Mouse (Mus musculus) liver, embryonic 11.5 days (tissue): Measurements from ENCODE around the gene Dlgap5. TPM values are rescaled to one million over a fixed set of nuclear protein-coding genes. Genes with fewer than 3 reads are reported as not detected.

Experiments used
- ATAC-seq: fragments of 200-750 bp; cut with Nextera tagmentation; replicated peaks from 2 replicates; pipeline ENCODE4 v1.8.0; 2017; ENCODE audit warnings: moderate number of reproducible peaks, mild to moderate bottlenecking, moderate TSS enrichment, moderate library complexity; ENCODE audit not compliant: low FRiP score
- DNase-seq: peaks from one replicate; pipeline ENCODE4 v3.0.0-alpha.2; 2017; ENCODE audit warnings: low spot score
- H3K27ac ChIP-seq: fragments of 300-500 bp; sonication (generic); 2 replicates; pipeline ENCODE4 v1.5.1; 2014; ENCODE audit warnings: mild to moderate bottlenecking, low read depth, low read length, control low read depth
- H3K27me3 ChIP-seq: fragments of 300-500 bp; sonication (generic); replicated peaks from 2 replicates; pipeline ENCODE4 v1.6.1; 2014; ENCODE audit warnings: low read length, mixed read lengths; ENCODE audit not compliant: control insufficient read depth, insufficient read depth
- H3K36me3 ChIP-seq: fragments of 300-500 bp; sonication (generic); 2 replicates; pipeline ENCODE4 v1.6.1; 2014; ENCODE audit warnings: mild to moderate bottlenecking, low read length, moderate library complexity, mixed read lengths; ENCODE audit not compliant: control insufficient read depth, insufficient read depth
- H3K4me1 ChIP-seq: fragments of 300-500 bp; sonication (generic); replicated peaks from 2 replicates; pipeline ENCODE4 v1.6.1; 2014; ENCODE audit warnings: low read length, mixed read lengths; ENCODE audit not compliant: control insufficient read depth, insufficient read depth
- H3K4me2 ChIP-seq: fragments of 300-500 bp; sonication (generic); 2 replicates; pipeline ENCODE4 v1.6.1; 2014; ENCODE audit warnings: mild to moderate bottlenecking, control low read depth, moderate library complexity
- H3K4me3 ChIP-seq: fragments of 300-500 bp; sonication (generic); 2 replicates; pipeline ENCODE4 v1.5.1; 2014; ENCODE audit warnings: low read depth, low read length, control low read depth
- H3K9ac ChIP-seq: fragments of 300-500 bp; sonication (generic); 2 replicates; pipeline ENCODE4 v1.6.1; 2014; ENCODE audit warnings: low read depth, low read length, control low read depth
- H3K9me3 ChIP-seq: fragments of 300-500 bp; sonication (generic); 2 replicates; pipeline ENCODE4 v1.6.1; 2016; ENCODE audit warnings: low read length, inconsistent platforms, mixed read lengths; ENCODE audit not compliant: control insufficient read depth
- WGBS: fragments of 180-500 bp; shearing (Covaris S2); extraction: QIAGEN DNeasy Blood & Tissue Kit; methylation state at CpG from one replicate; pipeline ENCODE4 v1.1.7; 2014; 5-methylcytosine and 5-hydroxymethylcytosine counted together
- polyA plus RNA-seq: library from polyadenylated mRNA; unstranded; fragments of >200 nt; fragmentation: Nextera tagmentation; extraction: Ambion mirVana; gene quantifications from 2 replicates; pipeline ENCODE4 v1.2.1, GENCODE M21; 2014

The Dlgap5 gene
- polyA plus RNA-seq, 1 experiment from 2014 or later = 71.1 TPM

- H3K9ac ChIP-seq = no peak overlapping the region
- WGBS = 31% methylated on average over 7 of the region's 7 CpGs
- peaks cover 19% of the 10 kb centered on the region for H3K4me1 ChIP-seq
- H3K9me3 ChIP-seq = no peaks in the 10 kb centered on the region
- no peak overlapping the region for H3K4me3 ChIP-seq
- DNase-seq = no peak
- 0 out of 2 replicates have a peak, but pooled peaks cover 2% of the 10 kb centered on the region for H3K27me3 ChIP-seq
- peak overlapping the region; percentile 16; the same call in 1 of the 2 replicates for H3K27ac ChIP-seq
- H3K4me2 ChIP-seq = peak overlapping the region; percentile 33
- no peaks in the 10 kb centered on the region for H3K36me3 ChIP-seq
- ATAC-seq = peak; percentile 39; the same call in 1 of the 2 replicates
Measured at GRCm38 (mm10) chr14:47366881-47367321, 51.3 kb downstream of the Dlgap5 start.

GRCm38 (mm10) chr14:47364742-47365449 is 53.3 kb downstream of the Dlgap5 start:
- ATAC-seq (peak; percentile 83), DNase-seq (peak; percentile 65)
- peak overlapping the region; percentile 61 for H3K4me2 ChIP-seq
- H3K9me3 ChIP-seq = no peaks in the 10 kb centered on the region
- no peaks in the 10 kb centered on the region for H3K27me3 ChIP-seq
- no peak overlapping the region for H3K27ac ChIP-seq
- WGBS = 27% methylated on average over 21 of the region's 21 CpGs
- no peaks in the 10 kb centered on the region for H3K36me3 ChIP-seq
- peak overlapping the region; percentile 24 for H3K4me3 ChIP-seq
- H3K9ac ChIP-seq = peak overlapping the region; percentile 10; the same call in 1 of the 2 replicates
- H3K4me1 ChIP-seq = peaks cover 19% of the 10 kb centered on the region

- H3K27ac ChIP-seq = no peak overlapping the region
- H3K4me2 ChIP-seq = no peak overlapping the region
- H3K4me1 ChIP-seq = peaks cover 17% of the 10 kb centered on the region
- no peak overlapping the region for H3K4me3 ChIP-seq
- H3K27me3 ChIP-seq = no peaks in the 10 kb centered on the region
- H3K36me3 ChIP-seq = no peaks in the 10 kb centered on the region
- ATAC-seq (no peak), DNase-seq (no peak)
- H3K9me3 ChIP-seq = no peaks in the 10 kb centered on the region
- no peak overlapping the region for H3K9ac ChIP-seq
- 62% methylated on average over 9 of the region's 9 CpGs for WGBS
Measured at GRCm38 (mm10) chr14:47361899-47362298, 56.3 kb downstream of the Dlgap5 start.

- WGBS = 73% methylated on average over 2 of the region's 2 CpGs
- H3K4me2 ChIP-seq = no peak overlapping the region
Measured at GRCm38 (mm10) chr14:47361418-47361817, 56.8 kb downstream of the Dlgap5 start.

GRCm38 (mm10) chr14:47359610-47360009 is 58.6 kb downstream of the Dlgap5 start:
- WGBS = 53% methylated on average over 3 of the region's 3 CpGs
- Histone ChIP-seq H3K27me3 (no peaks in the 10 kb centered on the region), H3K27ac (no peak overlapping the region), H3K9me3 (no peaks in the 10 kb centered on the region), H3K36me3 (no peaks in the 10 kb centered on the region), H3K4me2 (no peak overlapping the region), H3K4me1 (0 out of 2 replicates have a peak, but pooled peaks cover under 1% of the 10 kb centered on the region), H3K9ac (no peak overlapping the region), H3K4me3 (no peak overlapping the region)
- ATAC-seq = no peak
- no peak for DNase-seq

More at GRCm38 (mm10) chr14:47361418-47361817, 56.8 kb downstream of the Dlgap5 start:
- ATAC-seq (no peak), DNase-seq (no peak)
- H3K27ac ChIP-seq = no peak overlapping the region
- no peak overlapping the region for H3K4me3 ChIP-seq
- H3K36me3 ChIP-seq = no peaks in the 10 kb centered on the region
- H3K27me3 ChIP-seq = no peaks in the 10 kb centered on the region
- no peak overlapping the region for H3K9ac ChIP-seq
- peaks cover 12% of the 10 kb centered on the region for H3K4me1 ChIP-seq
- no peaks in the 10 kb centered on the region for H3K9me3 ChIP-seq

GRCm38 (mm10) chr14:47356622-47357021 is 61.6 kb downstream of the Dlgap5 start:
- no peaks in the 10 kb centered on the region for H3K27me3 ChIP-seq
- no peak overlapping the region for H3K27ac ChIP-seq
- H3K4me2 ChIP-seq = no peak overlapping the region
- no peak for ATAC-seq
- H3K4me1 ChIP-seq = 0 out of 2 replicates have a peak, but pooled peaks cover 6% of the 10 kb centered on the region
- H3K9ac ChIP-seq = no peak overlapping the region
- no peaks in the 10 kb centered on the region for H3K9me3 ChIP-seq
- DNase-seq = no peak
- no peak overlapping the region for H3K4me3 ChIP-seq
- 81% methylated on average over 3 of the region's 3 CpGs for WGBS
- H3K36me3 ChIP-seq = no peaks in the 10 kb centered on the region

GRCm38 (mm10) chr14:47354948-47355347 is 63.3 kb downstream of the Dlgap5 start:
- no peak overlapping the region for H3K27ac ChIP-seq
- no peaks in the 10 kb centered on the region for H3K9me3 ChIP-seq
- no peak overlapping the region for H3K4me3 ChIP-seq
- DNase-seq = no peak
- 68% methylated on average over 5 of the region's 5 CpGs for WGBS
- no peak overlapping the region for H3K4me2 ChIP-seq
- no peaks in the 10 kb centered on the region for H3K36me3 ChIP-seq
- no peaks in the 10 kb centered on the region for H3K27me3 ChIP-seq
- no peak for ATAC-seq
- H3K9ac ChIP-seq = no peak overlapping the region
- H3K4me1 ChIP-seq = 0 out of 2 replicates have a peak, but pooled peaks cover 6% of the 10 kb centered on the region

- Histone ChIP-seq H3K4me3 (no peak overlapping the region), H3K36me3 (no peaks in the 10 kb centered on the region), H3K9me3 (no peaks in the 10 kb centered on the region), H3K4me2 (no peak overlapping the region), H3K9ac (no peak overlapping the region), H3K4me1 (0 out of 2 replicates have a peak, but pooled peaks cover 6% of the 10 kb centered on the region), H3K27me3 (no peaks in the 10 kb centered on the region), H3K27ac (no peak overlapping the region; the same call in 1 of the 2 replicates)
- no peak; the same call in 1 of the 2 replicates for ATAC-seq
- 55% methylated on average over 8 of the region's 8 CpGs for WGBS
- DNase-seq = no peak
Measured at GRCm38 (mm10) chr14:47354111-47354577, 64.1 kb downstream of the Dlgap5 start.
